Mouse (Mus musculus) monocyte, adult 5-6 weeks (primary cell): ENCODE measurements at regions not wholly inside any gene's neighbourhood (a gene's known extent, or its start where the extent isn't known, plus 50 kb on each side); places are given as distances from the start of the nearest gene placed in this dataset.
"Not testable (repeated sequence)": the region's sequence is repeated elsewhere in the genome, so short reads cannot be mapped to it uniquely, and the experiment has no call there.

Experiments used
- ATAC-seq: fragments of 153-309, 156-312 bp; replicated peaks from 2 replicates; pipeline ENCODE4 v1.8.0; 2017; ENCODE audit warnings: mild to moderate bottlenecking; ENCODE audit not compliant: low TSS enrichment, insufficient number of reproducible peaks, severe bottlenecking, poor library complexity, low FRiP score

- ATAC-seq: no peak
These were observed 119.1 kb upstream of the Tars start for GRCm38 (mm10) chr15:11518565-11518964.

- no peak for ATAC-seq
These were observed 118.4 kb upstream of the Tars start for GRCm38 (mm10) chr15:11517892-11518291.

GRCm38 (mm10) chr15:11505076-11505639 is 105.7 kb upstream of the Tars start:
- no peak for ATAC-seq

GRCm38 (mm10) chr15:11496436-11496835 is 97.0 kb upstream of the Tars start:
- no peak for ATAC-seq

GRCm38 (mm10) chr15:11489116-11489515 is 89.7 kb upstream of the Tars start:
- ATAC-seq: no peak

GRCm38 (mm10) chr15:11487268-11487783 is 87.9 kb upstream of the Tars start:
- no peak for ATAC-seq

- ATAC-seq: no peak
These were observed 84.5 kb upstream of the Tars start for GRCm38 (mm10) chr15:11483916-11484315.

GRCm38 (mm10) chr15:11479166-11479944 is 79.9 kb upstream of the Tars start:
- ATAC-seq: no peak

GRCm38 (mm10) chr15:11476248-11476647 is 76.8 kb upstream of the Tars start:
- ATAC-seq: no peak

GRCm38 (mm10) chr15:11463341-11463740 is 63.9 kb upstream of the Tars start:
- no peak for ATAC-seq

GRCm38 (mm10) chr15:11461575-11461974 is 62.1 kb upstream of the Tars start:
- ATAC-seq: not testable (repeated sequence)

GRCm38 (mm10) chr15:11459306-11459705 is 59.8 kb upstream of the Tars start:
- ATAC-seq: no peak

GRCm38 (mm10) chr15:11457278-11457677 is 57.8 kb upstream of the Tars start:
- no peak for ATAC-seq

GRCm38 (mm10) chr15:11455982-11456381 is 56.5 kb upstream of the Tars start:
- no peak for ATAC-seq

GRCm38 (mm10) chr15:11455366-11455785 is 55.9 kb upstream of the Tars start:
- no peak for ATAC-seq

- no peak for ATAC-seq
These were observed 54.5 kb upstream of the Tars start for GRCm38 (mm10) chr15:11453997-11454396.

- no peak for ATAC-seq
These were observed 52.2 kb upstream of the Tars start for GRCm38 (mm10) chr15:11451635-11452034.
